Mouse (Mus musculus): ENCODE measurements at regions not wholly inside any gene's neighbourhood (a gene's known extent, or its start where the extent isn't known, plus 50 kb on each side); places are given as distances from the start of the nearest gene placed in this dataset.

DNA sequence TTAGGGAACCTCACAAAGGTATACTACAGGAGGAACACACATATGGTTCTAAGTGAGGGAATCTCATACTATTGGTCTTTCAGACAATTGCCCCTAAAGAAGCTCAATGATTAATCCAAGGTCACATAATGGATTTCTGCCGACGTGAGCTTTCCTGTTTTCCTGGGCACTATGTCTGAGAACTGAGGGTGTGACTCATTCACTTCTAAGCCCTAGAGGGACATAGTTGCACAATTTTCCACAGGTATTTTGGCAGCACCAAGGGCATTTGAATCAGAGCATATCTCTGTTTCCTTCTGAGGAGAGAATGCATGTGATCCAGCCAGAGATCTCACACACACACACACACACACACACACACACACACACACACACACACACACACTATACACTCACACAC is 309.0 kb upstream of the Thbs1 start:
- H3K27ac ChIP-seq (ENCODE audit: low read depth, low read length): no peak overlapping the region
- H3K4me1 ChIP-seq (ENCODE audit: control insufficient read depth, insufficient read depth, low read depth, low read length): no peaks in the 10 kb centered on the region
- no peak overlapping the region for H3K4me3 ChIP-seq (ENCODE audit: low read length)
- H3K9me3 ChIP-seq (ENCODE audit: control insufficient read depth, low read length): no peaks in the 10 kb centered on the region
- no peak overlapping the region for H3K4me2 ChIP-seq (ENCODE audit: low read length)
- WGBS: 77% methylated on average over 2 of the region's 2 CpGs
- no peak overlapping the region for H3K9ac ChIP-seq (ENCODE audit: low read depth, low read length)
- no peak for ATAC-seq
- H3K36me3 ChIP-seq (ENCODE audit: control insufficient read depth, insufficient read depth, low read length): no peaks in the 10 kb centered on the region
- no peaks in the 10 kb centered on the region for H3K27me3 ChIP-seq (replicated peaks; ENCODE audit: control insufficient read depth, insufficient read depth, low read length)

DNA sequence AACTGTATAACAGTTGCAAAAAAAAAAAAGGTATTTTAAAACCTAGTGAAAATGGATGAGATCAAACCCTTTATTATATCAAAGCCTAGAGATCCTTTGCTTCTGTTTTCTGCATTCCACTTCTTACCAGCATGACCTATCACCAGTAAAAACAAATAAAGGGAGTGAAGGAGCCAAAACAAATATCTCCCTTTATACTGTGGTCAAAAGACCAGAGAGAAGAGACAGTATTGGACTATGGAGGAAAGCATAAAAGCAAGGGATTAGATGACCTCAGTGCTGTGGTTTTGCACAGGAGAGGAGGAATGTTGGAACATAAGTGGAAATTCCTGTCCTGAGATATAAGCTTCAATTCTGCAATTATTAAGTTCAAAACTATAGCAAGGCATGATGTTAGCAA is 307.0 kb upstream of the Thbs1 start:
- Histone ChIP-seq H3K27me3 (replicated peaks; ENCODE audit: control insufficient read depth, insufficient read depth, low read length) (no peaks in the 10 kb centered on the region), H3K9me3 (ENCODE audit: control insufficient read depth, low read length) (no peaks in the 10 kb centered on the region), H3K4me2 (ENCODE audit: low read length) (no peak overlapping the region), H3K4me1 (ENCODE audit: control insufficient read depth, insufficient read depth, low read depth, low read length) (no peaks in the 10 kb centered on the region), H3K27ac (ENCODE audit: low read depth, low read length) (no peak overlapping the region), H3K9ac (ENCODE audit: low read depth, low read length) (no peak overlapping the region), H3K36me3 (ENCODE audit: control insufficient read depth, insufficient read depth, low read length) (no peaks in the 10 kb centered on the region), H3K4me3 (ENCODE audit: low read length) (no peak overlapping the region)
- no peak for ATAC-seq

DNA sequence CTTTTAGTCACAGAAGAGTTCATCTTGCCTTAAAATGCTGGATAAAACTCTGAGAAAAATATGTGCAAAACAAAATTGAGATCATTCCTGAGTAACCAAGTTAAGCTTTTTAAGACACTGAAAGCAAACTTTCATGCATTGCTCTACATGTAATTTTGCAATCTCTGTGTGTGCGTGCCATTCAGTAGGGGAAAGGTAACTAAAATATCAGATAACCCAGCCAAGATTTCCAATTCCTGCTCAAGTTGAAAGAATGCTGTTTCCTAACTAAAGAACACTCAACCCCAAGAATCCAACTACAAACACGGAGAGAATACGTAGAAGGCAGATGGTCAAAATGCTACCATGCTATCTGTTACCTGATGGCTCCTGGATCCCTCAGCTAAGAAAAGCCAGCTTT is 304.6 kb upstream of the Thbs1 start:
- ATAC-seq: no peak
- Histone ChIP-seq H3K27ac (ENCODE audit: low read depth, low read length) (no peak overlapping the region), H3K4me1 (ENCODE audit: control insufficient read depth, insufficient read depth, low read depth, low read length) (no peaks in the 10 kb centered on the region), H3K9ac (ENCODE audit: low read depth, low read length) (no peak overlapping the region), H3K27me3 (replicated peaks; ENCODE audit: control insufficient read depth, insufficient read depth, low read length) (no peaks in the 10 kb centered on the region), H3K4me3 (ENCODE audit: low read length) (no peak overlapping the region), H3K4me2 (ENCODE audit: low read length) (no peak overlapping the region), H3K36me3 (ENCODE audit: control insufficient read depth, insufficient read depth, low read length) (no peaks in the 10 kb centered on the region), H3K9me3 (ENCODE audit: control insufficient read depth, low read length) (no peaks in the 10 kb centered on the region)
- WGBS: 93% methylated on average over 3 of the region's 3 CpGs

DNA sequence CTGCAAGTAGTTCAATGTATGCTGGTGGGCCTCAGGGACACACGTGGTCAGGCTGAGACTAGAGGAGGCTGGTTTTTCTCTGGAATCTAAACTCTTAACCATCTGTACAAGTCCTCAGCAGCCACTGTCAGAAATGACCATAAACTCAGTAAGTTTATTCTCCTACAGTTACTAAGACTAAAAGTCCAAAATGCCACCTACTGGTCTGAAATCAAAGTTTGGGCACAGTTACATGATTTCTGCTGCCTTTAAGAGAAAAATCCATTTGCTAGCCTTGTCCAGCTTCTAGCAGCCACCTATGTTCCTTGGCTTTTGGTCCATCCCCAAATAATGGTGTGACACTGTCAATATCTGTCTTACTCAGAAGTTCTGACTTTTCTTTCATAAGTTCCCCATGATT is 300.2 kb upstream of the Thbs1 start:
- Histone ChIP-seq H3K4me1 (ENCODE audit: control insufficient read depth, insufficient read depth, low read depth, low read length) (no peaks in the 10 kb centered on the region), H3K27ac (ENCODE audit: low read depth, low read length) (no peak overlapping the region), H3K36me3 (ENCODE audit: control insufficient read depth, insufficient read depth, low read length) (no peaks in the 10 kb centered on the region), H3K9ac (ENCODE audit: low read depth, low read length) (no peak overlapping the region), H3K9me3 (ENCODE audit: control insufficient read depth, low read length) (no peaks in the 10 kb centered on the region), H3K4me2 (ENCODE audit: low read length) (no peak overlapping the region), H3K4me3 (ENCODE audit: low read length) (no peak overlapping the region), H3K27me3 (replicated peaks; ENCODE audit: control insufficient read depth, insufficient read depth, low read length) (no peaks in the 10 kb centered on the region)
- no peak for ATAC-seq
- WGBS: 57% methylated on average over 1 of the region's 1 CpGs

DNA sequence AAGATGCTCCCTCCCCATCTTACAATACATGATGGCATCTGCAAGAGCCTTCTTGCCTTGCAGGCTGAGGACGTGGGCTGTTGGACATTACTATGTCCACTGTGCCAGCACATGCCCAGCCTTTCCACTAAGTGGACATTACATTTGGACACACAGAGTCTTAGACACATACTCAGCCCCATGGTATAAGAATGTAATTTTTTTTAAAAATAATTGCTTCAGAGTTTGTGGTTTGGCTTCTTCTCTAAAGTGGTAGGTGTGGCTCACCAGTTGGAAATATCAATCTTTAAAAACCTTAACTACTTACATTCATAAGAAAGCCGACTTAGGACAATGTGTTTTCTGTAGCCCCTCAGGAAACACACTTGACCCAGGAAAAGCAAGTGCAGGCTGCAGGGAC is 299.7 kb upstream of the Thbs1 start:
- H3K27me3 ChIP-seq (replicated peaks; ENCODE audit: control insufficient read depth, insufficient read depth, low read length): no peaks in the 10 kb centered on the region
- ATAC-seq: no peak
- H3K36me3 ChIP-seq (ENCODE audit: control insufficient read depth, insufficient read depth, low read length): no peaks in the 10 kb centered on the region
- no peak overlapping the region for H3K9ac ChIP-seq (ENCODE audit: low read depth, low read length)
- H3K4me1 ChIP-seq (ENCODE audit: control insufficient read depth, insufficient read depth, low read depth, low read length): no peaks in the 10 kb centered on the region
- 90% methylated on average over 2 of the region's 2 CpGs for WGBS
- no peak overlapping the region for H3K4me2 ChIP-seq (ENCODE audit: low read length)
- no peaks in the 10 kb centered on the region for H3K9me3 ChIP-seq (ENCODE audit: control insufficient read depth, low read length)
- no peak overlapping the region for H3K4me3 ChIP-seq (ENCODE audit: low read length)
- H3K27ac ChIP-seq (ENCODE audit: low read depth, low read length): no peak overlapping the region

DNA sequence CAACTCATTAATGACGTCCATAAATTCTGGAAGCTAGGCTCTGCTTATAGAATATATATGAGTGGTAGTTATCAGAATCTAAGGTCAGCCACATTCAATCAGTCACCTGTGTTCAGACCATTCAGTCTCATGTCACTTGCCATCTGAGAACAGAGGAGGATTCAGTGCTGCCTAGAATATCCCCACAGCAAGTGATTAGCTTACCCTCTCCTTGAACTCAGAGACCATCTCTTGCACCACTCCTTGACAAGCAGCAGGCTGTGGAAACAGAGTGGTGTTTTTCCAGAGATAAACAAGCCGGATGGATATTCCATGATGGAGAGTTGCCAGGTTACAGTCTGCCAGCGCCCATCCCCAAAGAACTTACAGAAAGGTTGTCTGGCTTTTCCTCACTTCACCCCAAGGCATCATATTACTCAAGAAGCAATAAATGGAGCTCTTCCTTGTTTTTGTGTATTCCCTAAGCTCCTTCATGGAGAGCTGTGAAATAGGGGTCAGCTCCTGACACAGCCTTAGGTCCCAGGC is 291.9 kb upstream of the Thbs1 start:
- WGBS: 90% methylated on average over 3 of the region's 3 CpGs
- H3K9me3 ChIP-seq (ENCODE audit: control insufficient read depth, low read length): no peaks in the 10 kb centered on the region
- no peak overlapping the region for H3K4me3 ChIP-seq (ENCODE audit: low read length)
- H3K4me2 ChIP-seq (ENCODE audit: low read length): no peak overlapping the region
- ATAC-seq: no peak
- no peaks in the 10 kb centered on the region for H3K27me3 ChIP-seq (replicated peaks; ENCODE audit: control insufficient read depth, insufficient read depth, low read length)
- no peak overlapping the region for H3K27ac ChIP-seq (ENCODE audit: low read depth, low read length)
- H3K4me1 ChIP-seq (ENCODE audit: control insufficient read depth, insufficient read depth, low read depth, low read length): no peaks in the 10 kb centered on the region
- H3K36me3 ChIP-seq (ENCODE audit: control insufficient read depth, insufficient read depth, low read length): no peaks in the 10 kb centered on the region
- no peak overlapping the region for H3K9ac ChIP-seq (ENCODE audit: low read depth, low read length)

DNA sequence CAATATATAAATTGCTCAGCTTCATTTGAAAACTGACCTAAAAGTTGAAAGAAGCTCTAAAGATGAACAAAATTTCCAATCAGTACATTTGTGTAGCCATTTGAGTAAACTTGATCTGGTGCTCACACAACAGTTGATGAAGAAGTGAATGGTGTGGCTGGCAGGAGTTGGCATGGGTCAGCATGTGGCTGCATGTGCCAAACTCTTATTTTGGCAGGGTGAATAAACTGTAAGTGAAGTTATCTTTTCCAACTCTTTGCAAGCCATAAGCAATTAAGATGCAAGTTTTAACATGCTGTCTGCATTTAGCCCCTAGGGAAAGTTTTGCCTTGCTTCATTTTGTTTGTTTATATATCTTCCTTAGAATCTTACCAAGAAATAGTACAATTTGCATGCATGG is 291.0 kb upstream of the Thbs1 start:
- Histone ChIP-seq H3K36me3 (ENCODE audit: control insufficient read depth, insufficient read depth, low read length) (no peaks in the 10 kb centered on the region), H3K9me3 (ENCODE audit: control insufficient read depth, low read length) (no peaks in the 10 kb centered on the region), H3K4me2 (ENCODE audit: low read length) (no peak overlapping the region), H3K9ac (ENCODE audit: low read depth, low read length) (no peak overlapping the region), H3K4me1 (ENCODE audit: control insufficient read depth, insufficient read depth, low read depth, low read length) (no peaks in the 10 kb centered on the region), H3K4me3 (ENCODE audit: low read length) (no peak overlapping the region), H3K27me3 (replicated peaks; ENCODE audit: control insufficient read depth, insufficient read depth, low read length) (no peaks in the 10 kb centered on the region), H3K27ac (ENCODE audit: low read depth, low read length) (no peak overlapping the region)
- no peak for ATAC-seq

DNA sequence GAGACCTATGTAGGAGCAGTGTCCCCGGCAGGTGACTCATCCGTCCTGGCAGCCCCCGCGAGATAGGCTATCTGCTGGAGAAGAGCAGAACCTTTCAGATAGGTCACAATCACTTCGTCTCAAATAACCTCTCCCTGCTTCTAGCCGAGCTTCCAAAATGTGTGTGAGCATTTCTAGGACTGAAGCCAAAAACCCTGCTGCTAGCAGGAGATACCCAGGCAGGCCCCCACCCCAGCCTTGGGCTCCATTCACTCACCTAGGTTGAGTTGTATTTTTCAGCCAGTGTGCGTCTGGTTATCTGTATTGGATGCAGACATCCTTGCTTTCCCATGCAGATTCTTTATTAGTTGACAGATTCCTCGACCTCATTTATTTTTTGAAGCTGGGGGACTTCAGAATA is 286.6 kb upstream of the Thbs1 start:
- no peaks in the 10 kb centered on the region for H3K27me3 ChIP-seq (replicated peaks; ENCODE audit: control insufficient read depth, insufficient read depth, low read length)
- no peak overlapping the region for H3K4me3 ChIP-seq (ENCODE audit: low read length)
- H3K9ac ChIP-seq (ENCODE audit: low read depth, low read length): no peak overlapping the region
- H3K4me1 ChIP-seq (ENCODE audit: control insufficient read depth, insufficient read depth, low read depth, low read length): no peaks in the 10 kb centered on the region
- no peaks in the 10 kb centered on the region for H3K36me3 ChIP-seq (ENCODE audit: control insufficient read depth, insufficient read depth, low read length)
- H3K4me2 ChIP-seq (ENCODE audit: low read length): no peak overlapping the region
- no peak for ATAC-seq
- no peaks in the 10 kb centered on the region for H3K9me3 ChIP-seq (ENCODE audit: control insufficient read depth, low read length)
- H3K27ac ChIP-seq (ENCODE audit: low read depth, low read length): no peak overlapping the region
- 70% methylated on average over 8 of the region's 8 CpGs for WGBS

DNA sequence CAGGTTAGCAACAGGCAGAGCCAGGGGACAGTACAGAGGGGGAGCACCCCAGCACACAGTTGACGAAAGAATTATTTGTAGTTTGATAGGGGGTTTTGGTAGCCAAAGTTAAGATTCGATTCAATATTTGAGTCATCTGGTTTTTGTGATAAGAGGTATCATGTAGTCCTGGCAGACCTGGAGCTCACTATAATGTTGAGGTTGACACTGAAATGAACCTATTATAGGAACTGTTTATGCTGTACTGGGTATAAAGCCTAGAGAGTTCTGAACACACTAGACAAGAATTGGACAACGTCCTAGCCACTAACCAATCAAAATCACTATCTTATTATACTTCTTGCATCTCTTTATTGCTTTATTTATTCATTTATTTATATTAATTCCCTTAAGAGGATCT is 284.4 kb upstream of the Thbs1 start:
- no peak overlapping the region for H3K4me2 ChIP-seq (ENCODE audit: low read length)
- H3K27ac ChIP-seq (ENCODE audit: low read depth, low read length): no peak overlapping the region
- no peaks in the 10 kb centered on the region for H3K27me3 ChIP-seq (replicated peaks; ENCODE audit: control insufficient read depth, insufficient read depth, low read length)
- no peaks in the 10 kb centered on the region for H3K9me3 ChIP-seq (ENCODE audit: control insufficient read depth, low read length)
- H3K4me3 ChIP-seq (ENCODE audit: low read length): no peak overlapping the region
- H3K9ac ChIP-seq (ENCODE audit: low read depth, low read length): no peak overlapping the region
- 95% methylated on average over 3 of the region's 3 CpGs for WGBS
- no peak for ATAC-seq
- H3K4me1 ChIP-seq (ENCODE audit: control insufficient read depth, insufficient read depth, low read depth, low read length): no peaks in the 10 kb centered on the region
- H3K36me3 ChIP-seq (ENCODE audit: control insufficient read depth, insufficient read depth, low read length): no peaks in the 10 kb centered on the region

DNA sequence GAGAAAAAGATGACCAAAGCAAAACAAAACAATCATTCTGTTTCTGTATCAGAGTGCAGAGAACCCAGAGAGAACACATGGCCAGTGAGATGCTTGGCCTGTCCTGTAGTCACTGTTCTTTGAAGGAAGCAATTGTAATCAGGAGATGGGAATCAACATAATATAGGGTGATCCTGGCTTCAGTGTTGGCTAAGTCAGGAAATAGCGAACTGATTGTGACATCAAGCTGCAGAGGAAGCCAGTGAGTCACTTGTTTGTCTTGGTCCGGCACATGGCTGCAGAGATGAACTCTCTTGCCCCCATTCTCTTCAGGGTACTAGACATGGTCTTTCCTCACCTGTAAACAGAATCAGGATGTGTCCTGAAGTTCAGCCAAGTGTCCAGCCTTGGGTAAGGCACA is 273.3 kb upstream of the Thbs1 start:
- ATAC-seq: no peak
- no peaks in the 10 kb centered on the region for H3K4me1 ChIP-seq (ENCODE audit: control insufficient read depth, insufficient read depth, low read depth, low read length)
- no peak overlapping the region for H3K4me3 ChIP-seq (ENCODE audit: low read length)
- H3K27ac ChIP-seq (ENCODE audit: low read depth, low read length): no peak overlapping the region
- no peak overlapping the region for H3K4me2 ChIP-seq (ENCODE audit: low read length)
- WGBS: 80% methylated on average over 2 of the region's 2 CpGs
- no peaks in the 10 kb centered on the region for H3K27me3 ChIP-seq (replicated peaks; ENCODE audit: control insufficient read depth, insufficient read depth, low read length)
- H3K9me3 ChIP-seq (ENCODE audit: control insufficient read depth, low read length): no peaks in the 10 kb centered on the region
- H3K9ac ChIP-seq (ENCODE audit: low read depth, low read length): no peak overlapping the region
- no peaks in the 10 kb centered on the region for H3K36me3 ChIP-seq (ENCODE audit: control insufficient read depth, insufficient read depth, low read length)
